ENCODE assay signal across 22 mouse cellular contexts in the genomic region with DNA sequence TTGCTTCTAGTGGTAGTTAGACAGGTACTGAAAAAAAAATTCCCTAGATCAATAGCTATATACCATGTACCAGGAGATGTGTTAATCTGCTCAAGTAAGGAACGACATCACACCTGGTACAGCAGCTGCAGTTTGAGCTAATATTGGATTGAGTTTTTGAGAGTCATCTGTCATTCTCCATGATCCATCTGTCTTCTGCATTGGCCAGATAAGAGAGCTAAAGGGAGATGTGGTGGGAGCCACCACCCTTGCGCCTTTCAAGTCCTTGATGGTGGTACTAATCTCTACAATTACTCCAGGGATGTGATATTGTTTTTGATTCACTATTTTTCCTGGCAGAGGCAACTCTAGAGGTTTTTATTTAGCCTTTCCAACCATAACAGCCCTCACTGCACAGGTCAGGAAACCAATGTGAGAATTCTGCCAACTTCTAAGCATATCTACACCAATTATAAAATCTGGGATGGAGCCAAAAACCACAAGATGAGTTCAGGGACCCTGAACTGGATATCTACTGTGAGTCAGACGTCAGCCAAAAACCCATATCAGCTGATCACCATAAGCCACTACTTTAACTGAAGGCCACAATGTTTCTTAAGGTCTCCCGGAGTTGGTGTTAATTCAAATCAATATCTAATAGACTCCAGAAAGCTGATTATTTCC. TPM values are rescaled to one million over a fixed set of nuclear protein-coding genes. Genes with fewer than 3 reads are reported as not detected.
A peak's percentile ranks its signal among the peaks of the same experiment; 100 is the strongest.
DNase-seq lines count a peak whose midpoint lies in the region; ATAC-seq and TF ChIP-seq lines count a peak whose summit lies in the region.
"Had no signal": no experiment of that assay in that cellular context is flagged by ENCODE, and none has a peak within 500 bp of the region (broad histone marks: within the 10 kb centered on the region; RNA-seq: fewer than 3 reads in every experiment).

No protein-coding gene starts in this region.

- H3K4me2 ChIP-seq in liver, embryonic 14.5 days (ENCODE audit: low read depth): no peak overlapping the region
- H3K4me2 ChIP-seq in midbrain, embryonic 11.5 days: no peak overlapping the region
- H3K4me2 ChIP-seq in hindbrain, embryonic 12.5 days (replicated peaks): no peak overlapping the region
- H3K4me2 ChIP-seq: embryonic facial prominence, embryonic 13.5 days; forebrain, embryonic 12.5 days; heart, embryonic 11.5 days; neural tube, embryonic 13.5 days had no signal

- no peak overlapping the region for H3K4me3 ChIP-seq in liver, embryonic 14.5 days (ENCODE audit: insufficient read depth in 1 of 2, low read depth in 2 of 2, low read length in 2 of 2)
- H3K4me3 ChIP-seq in midbrain, embryonic 11.5 days (ENCODE audit: low read depth, low read length): no peak overlapping the region
- H3K4me3 ChIP-seq in hindbrain, embryonic 12.5 days: no peak overlapping the region
- H3K4me3 ChIP-seq: embryonic facial prominence, embryonic 13.5 days; forebrain, embryonic 12.5 days; midbrain, embryonic 10.5 days; neural tube, embryonic 13.5 days had no signal

- no peak overlapping the region for H3K9ac ChIP-seq in liver, embryonic 14.5 days (replicated peaks)
- no peak overlapping the region for H3K9ac ChIP-seq in midbrain, embryonic 11.5 days (ENCODE audit: low read length)
- no peak overlapping the region for H3K9ac ChIP-seq in hindbrain, embryonic 12.5 days
- H3K9ac ChIP-seq: embryonic facial prominence, embryonic 13.5 days; forebrain, embryonic 12.5 days; neural tube, embryonic 13.5 days had no signal

- peak; percentile 68 for DNase-seq in 3T3-L1 (ENCODE audit: low read depth, low spot score)
- DNase-seq in 416B (ENCODE audit: low read depth): peak; percentile 91
- DNase-seq in c-Kit-positive CD71-positive TER-119-negative erythroid progenitor cells, embryonic 14.5 days (ENCODE audit: low read depth): peak; percentile 32
- peak in 1 of 3 experiments; percentile 45 for DNase-seq in liver, embryonic 14.5 days (ENCODE audit: low read depth in 3 of 3, low spot score in 3 of 3)
- no peak for DNase-seq in midbrain, embryonic 11.5 days (ENCODE audit: low spot score, missing footprints)
- DNase-seq in testis, postnatal 10 days (ENCODE audit: low spot score): no peak
- DNase-seq: cerebellum, adult 11-12 months; gastrocnemius, postnatal 25 days; kidney, adult 2 months; kidney, postnatal 25 days; lung, postnatal 10 days; thymus, postnatal 36 days had no signal

- no peaks in the 10 kb centered on the region for H3K9me3 ChIP-seq in liver, embryonic 14.5 days (ENCODE audit: control insufficient read depth, low read length)
- H3K9me3 ChIP-seq in midbrain, embryonic 11.5 days (ENCODE audit: control insufficient read depth, low read length): no peaks in the 10 kb centered on the region
- no peaks in the 10 kb centered on the region for H3K9me3 ChIP-seq in hindbrain, embryonic 12.5 days (replicated peaks)
- H3K9me3 ChIP-seq: embryonic facial prominence, embryonic 13.5 days; forebrain, embryonic 12.5 days; midbrain, embryonic 10.5 days; neural tube, embryonic 13.5 days had no signal

- no peak for TF ChIP-seq CTCF in liver, embryonic 14.5 days (IDR thresholded peaks at IDR 0.05; ENCODE audit: low read depth)

- no peaks in the 10 kb centered on the region for H3K27me3 ChIP-seq in liver, embryonic 14.5 days (ENCODE audit: control insufficient read depth, insufficient read depth, low read length)
- no peaks in the 10 kb centered on the region for H3K27me3 ChIP-seq in midbrain, embryonic 11.5 days (ENCODE audit: control insufficient read depth, insufficient read depth, low read length)
- no peaks in the 10 kb centered on the region for H3K27me3 ChIP-seq in hindbrain, embryonic 12.5 days
- H3K27me3 ChIP-seq: CH12.LX; embryonic facial prominence, embryonic 13.5 days; forebrain, embryonic 12.5 days; neural tube, embryonic 13.5 days had no signal

- TF ChIP-seq EP300 in liver, embryonic 14.5 days (IDR thresholded peaks at IDR 0.05; ENCODE audit: low read depth): no peak; the same call in 1 of the 2 replicates

- no peaks in the 10 kb centered on the region for H3K36me3 ChIP-seq in liver, embryonic 14.5 days (replicated peaks; ENCODE audit: control insufficient read depth, insufficient read depth, low read depth)
- H3K36me3 ChIP-seq in midbrain, embryonic 11.5 days (ENCODE audit: control insufficient read depth, insufficient read depth, low read length): no peaks in the 10 kb centered on the region
- no peaks in the 10 kb centered on the region for H3K36me3 ChIP-seq in hindbrain, embryonic 12.5 days
- H3K36me3 ChIP-seq: embryonic facial prominence, embryonic 13.5 days; forebrain, embryonic 12.5 days; midbrain, embryonic 10.5 days; neural tube, embryonic 13.5 days had no signal

- H3K27ac ChIP-seq in liver, embryonic 14.5 days: no peak overlapping the region
- no peak overlapping the region for H3K27ac ChIP-seq in midbrain, embryonic 11.5 days (ENCODE audit: low read depth, low read length)
- H3K27ac ChIP-seq in hindbrain, embryonic 12.5 days: no peak overlapping the region
- H3K27ac ChIP-seq: embryonic facial prominence, embryonic 13.5 days; forebrain, embryonic 12.5 days; midbrain, embryonic 10.5 days; neural tube, embryonic 13.5 days had no signal

- 0 out of 4 replicates have a peak, but pooled peaks cover 3 to 4% of the 10 kb centered on the region in 2 experiments for H3K4me1 ChIP-seq in liver, embryonic 14.5 days (replicated peaks; ENCODE audit: control insufficient read depth in 2 of 2, insufficient read depth in 2 of 2, low read length in 1 of 2)
- H3K4me1 ChIP-seq in midbrain, embryonic 11.5 days (ENCODE audit: control insufficient read depth, insufficient read depth, low read length): no peaks in the 10 kb centered on the region
- H3K4me1 ChIP-seq in hindbrain, embryonic 12.5 days: no peaks in the 10 kb centered on the region
- H3K4me1 ChIP-seq: embryonic facial prominence, embryonic 13.5 days; forebrain, embryonic 12.5 days; midbrain, embryonic 10.5 days; neural tube, embryonic 13.5 days had no signal

- 15% methylated on average over 4 of the region's 4 CpGs for WGBS in liver, embryonic 14.5 days (ENCODE audit: insufficient replicate concordance)
- 83% methylated on average over 4 of the region's 4 CpGs for WGBS in midbrain, embryonic 11.5 days
- WGBS in hindbrain, embryonic 12.5 days: 85% methylated on average over 4 of the region's 4 CpGs

- ATAC-seq in liver, embryonic 14.5 days (ENCODE audit: insufficient read depth): peak; percentile 77
- no peak for ATAC-seq in midbrain, embryonic 11.5 days (ENCODE audit: low FRiP score)
- ATAC-seq in hindbrain, embryonic 12.5 days (ENCODE audit: low FRiP score): no peak

RNA-seq across cellular contexts. Expression of gene Lrrc31, which starts 7.1 kb away (rescaled TPM):
- 0.02 TPM in 1 of 2 replicates, not detected in the other for polyA plus RNA-seq in liver, embryonic 14.5 days (2012; rRNA removed)
- polyA plus RNA-seq in liver, embryonic 14.5 days (2014; fragmentation: Nextera tagmentation; extraction: Ambion mirVana): not detected in 2 replicates
- polyA plus RNA-seq in midbrain, embryonic 11.5 days (2014; fragmentation: Nextera tagmentation; extraction: Ambion mirVana): not detected in 2 replicates
- not detected in 2 replicates for polyA plus RNA-seq in hindbrain, embryonic 12.5 days (2016; fragmentation: Nextera tagmentation; extraction: Ambion mirVana)
- polyA plus RNA-seq: cortical plate, adult 2 months; embryonic facial prominence, embryonic 13.5 days; forebrain, embryonic 12.5 days; frontal cortex, adult 2 months; heart, embryonic 11.5 days; midbrain, embryonic 10.5 days; neural tube, embryonic 13.5 days had no signal

RNA-seq across cellular contexts. Expression of gene Samd7, which starts 39.3 kb away (rescaled TPM):
- 0.02 and 0.07 TPM in 2 replicates for polyA plus RNA-seq in liver, embryonic 14.5 days (2012; rRNA removed)
- 0.04 TPM in 1 of 2 replicates, not detected in the other for polyA plus RNA-seq in liver, embryonic 14.5 days (2014; fragmentation: Nextera tagmentation; extraction: Ambion mirVana)
- not detected in 2 replicates for polyA plus RNA-seq in midbrain, embryonic 11.5 days (2014; fragmentation: Nextera tagmentation; extraction: Ambion mirVana)
- not detected in 2 replicates for polyA plus RNA-seq in hindbrain, embryonic 12.5 days (2016; fragmentation: Nextera tagmentation; extraction: Ambion mirVana)
- polyA plus RNA-seq: embryonic facial prominence, embryonic 13.5 days; forebrain, embryonic 12.5 days; heart, embryonic 11.5 days; kidney, adult 2 months; limb, embryonic 14.5 days; midbrain, embryonic 10.5 days; neural tube, embryonic 13.5 days had no signal

RNA-seq across cellular contexts. Expression of gene Lrrc34, which starts 59.1 kb away (rescaled TPM):
- 0.02 TPM in 1 of 2 replicates, not detected in the other for polyA plus RNA-seq in liver, embryonic 14.5 days (2012; rRNA removed)
- polyA plus RNA-seq in liver, embryonic 14.5 days (2014; fragmentation: Nextera tagmentation; extraction: Ambion mirVana): 0.09 TPM in 1 of 2 replicates, not detected in the other
- 1.6 and 1.9 TPM in 2 replicates for polyA plus RNA-seq in midbrain, embryonic 11.5 days (2014; fragmentation: Nextera tagmentation; extraction: Ambion mirVana)
- polyA plus RNA-seq in hindbrain, embryonic 12.5 days (2016; fragmentation: Nextera tagmentation; extraction: Ambion mirVana): 3.0 and 3.2 TPM in 2 replicates

Comparison
In these comparisons a context has a peak if more than half of its experiments do, and no peak if none do; other contexts are left out.
1. DNase-seq: peak in 3T3-L1 (single experiment), 416B (single experiment) and c-Kit-positive CD71-positive TER-119-negative erythroid progenitor cells, embryonic 14.5 days (single experiment); none in midbrain, embryonic 11.5 days (single experiment) and testis, postnatal 10 days (single experiment).